Mouse (Mus musculus) kidney, adult 2 months (tissue): ENCODE data around the gene Anapc13. TPM values are rescaled to one million over a fixed set of nuclear protein-coding genes. Genes with fewer than 3 reads are reported as not detected.
A peak's percentile ranks its signal among the peaks of the same experiment; 100 is the strongest.

Experiments
- DNase-seq: peaks from one replicate; pipeline ENCODE4 v3.0.0; 2021
- H3K27ac ChIP-seq: fragments of 200-500 bp; 2 replicates; pipeline ENCODE4 v1.5.1; 2012; ENCODE audit warnings: low read depth, low read length, control low read depth, inconsistent platforms; ENCODE audit not compliant: insufficient read depth
- H3K27me3 ChIP-seq: fragments of 200-500 bp; replicated peaks from 2 replicates; pipeline ENCODE4 v1.6.1; 2012; ENCODE audit warnings: mild to moderate bottlenecking, moderate library complexity, low read length, inconsistent platforms; ENCODE audit not compliant: control insufficient read depth, insufficient read depth
- H3K36me3 ChIP-seq: fragments of 200-500 bp; 2 replicates; pipeline ENCODE4 v1.6.1; 2012; ENCODE audit warnings: mild to moderate bottlenecking, moderate library complexity, low read length, inconsistent platforms; ENCODE audit not compliant: control insufficient read depth, insufficient read depth
- H3K4me1 ChIP-seq: fragments of 200-500 bp; 2 replicates; pipeline ENCODE4 v1.6.1; 2011; ENCODE audit warnings: low read length; ENCODE audit not compliant: control insufficient read depth, insufficient read depth
- H3K4me3 ChIP-seq: fragments of 200-500 bp; 2 replicates; pipeline ENCODE4 v1.5.1; 2011; ENCODE audit warnings: mild to moderate bottlenecking, low read depth, low read length, control low read depth; ENCODE audit not compliant: insufficient read depth
- CTCF ChIP-seq: fragments of 200-500 bp; conservative IDR thresholded peaks from 2 replicates; pipeline ENCODE4 v1.5.1; 2011; ENCODE audit warnings: low read depth, mild to moderate bottlenecking, control low read depth, low read length, moderate library complexity, mixed read lengths; ENCODE audit not compliant: insufficient read depth, insufficient read length
- POLR2A ChIP-seq: fragments of 200-500 bp; IDR thresholded peaks from one replicate; pipeline ENCODE4 v1.6.1; 2011; ENCODE audit warnings: low read depth, low read length, control low read depth
- WGBS: fragments of 180-500 bp; shearing (Covaris S2); methylation state at CpG from one replicate; pipeline ENCODE4 v1.1.7; 2018; 5-methylcytosine and 5-hydroxymethylcytosine counted together
- polyA plus RNA-seq: library from polyadenylated mRNA; depleted of rRNA; stranded (reverse); fragments of >200 nt; gene quantifications from 2 replicates; pipeline ENCODE4 v1.2.3, GENCODE M21; 2012

The Anapc13 gene
- polyA plus RNA-seq, 1 experiment, result 225 TPM

- no peaks in the 10 kb centered on the region for H3K27me3 ChIP-seq
- 51% methylated on average over 7 of the region's 7 CpGs for WGBS
These were observed 12.9 kb downstream of the Anapc13 start for GRCm38 (mm10) chr9:102638963-102639362.

GRCm38 (mm10) chr9:102639510-102639909 is 13.4 kb downstream of the Anapc13 start:
- Histone ChIP-seq H3K4me3 (no peak overlapping the region), H3K4me1 (no peaks in the 10 kb centered on the region), H3K27me3 (no peaks in the 10 kb centered on the region), H3K27ac (0 out of 2 replicates have a peak overlapping the region, but pooled peaks have one; percentile 4), H3K36me3 (no peaks in the 10 kb centered on the region)
- no peak for DNase-seq
- no peak for TF ChIP-seq CTCF
- 71% methylated on average over 8 of the region's 8 CpGs for WGBS

More at GRCm38 (mm10) chr9:102638963-102639362, 12.9 kb downstream of the Anapc13 start:
- no peaks in the 10 kb centered on the region for H3K4me1 ChIP-seq
- H3K4me3 ChIP-seq, result no peak overlapping the region
- no peak for TF ChIP-seq CTCF
- TF ChIP-seq POLR2A, result no peak
- peak; percentile 45 for DNase-seq
- peak overlapping the region; percentile 11; the same call in 1 of the 2 replicates for H3K27ac ChIP-seq
- H3K36me3 ChIP-seq, result no peaks in the 10 kb centered on the region

GRCm38 (mm10) chr9:102641531-102641930 is 15.4 kb downstream of the Anapc13 start:
- TF ChIP-seq CTCF (no peak), POLR2A (no peak)
- Histone ChIP-seq H3K27me3 (no peaks in the 10 kb centered on the region), H3K36me3 (no peaks in the 10 kb centered on the region), H3K4me1 (no peaks in the 10 kb centered on the region), H3K27ac (no peak overlapping the region; the same call in 1 of the 2 replicates), H3K4me3 (no peak overlapping the region)
- DNase-seq, result no peak
- WGBS, result 65% methylated on average over 6 of the region's 6 CpGs

GRCm38 (mm10) chr9:102643071-102643485 is 17.0 kb downstream of the Anapc13 start:
- H3K36me3 ChIP-seq, result no peaks in the 10 kb centered on the region
- 42% methylated on average over 8 of the region's 8 CpGs for WGBS
- no peaks in the 10 kb centered on the region for H3K27me3 ChIP-seq
- H3K27ac ChIP-seq, result peak overlapping the region; percentile 7
- no peak for TF ChIP-seq POLR2A
- no peak for TF ChIP-seq CTCF
- peak; percentile 40 for DNase-seq
- no peaks in the 10 kb centered on the region for H3K4me1 ChIP-seq
- no peak overlapping the region for H3K4me3 ChIP-seq

- TF ChIP-seq CTCF, result no peak
- TF ChIP-seq POLR2A, result no peak
- DNase-seq, result peak; percentile 74
- no peak overlapping the region for H3K4me3 ChIP-seq
- no peaks in the 10 kb centered on the region for H3K27me3 ChIP-seq
- H3K36me3 ChIP-seq, result no peaks in the 10 kb centered on the region
- 25% methylated on average over 10 of the region's 10 CpGs for WGBS
- H3K4me1 ChIP-seq, result no peaks in the 10 kb centered on the region
- H3K27ac ChIP-seq, result peak overlapping the region; percentile 55
These were observed 17.5 kb downstream of the Anapc13 start for GRCm38 (mm10) chr9:102643486-102644101.

- Histone ChIP-seq H3K27me3 (no peaks in the 10 kb centered on the region), H3K36me3 (no peaks in the 10 kb centered on the region), H3K4me3 (no peak overlapping the region), H3K4me1 (no peaks in the 10 kb centered on the region), H3K27ac (no peak overlapping the region)
- no peak for DNase-seq
- TF ChIP-seq POLR2A, result no peak
- no peak for TF ChIP-seq CTCF
- 71% methylated on average over 3 of the region's 3 CpGs for WGBS
These were observed 19.1 kb downstream of the Anapc13 start for GRCm38 (mm10) chr9:102645119-102645695.

GRCm38 (mm10) chr9:102647010-102647409 is 20.9 kb downstream of the Anapc13 start:
- Histone ChIP-seq H3K36me3 (no peaks in the 10 kb centered on the region), H3K27me3 (no peaks in the 10 kb centered on the region), H3K4me1 (no peaks in the 10 kb centered on the region), H3K27ac (no peak overlapping the region), H3K4me3 (no peak overlapping the region)
- TF ChIP-seq POLR2A (no peak), CTCF (no peak)
- WGBS, result 77% methylated on average over 6 of the region's 6 CpGs
- DNase-seq, result no peak
